Mouse (Mus musculus): ENCODE measurements at regions not wholly inside any gene's neighbourhood (a gene's known extent, or its start where the extent isn't known, plus 50 kb on each side); places are given as distances from the start of the nearest gene placed in this dataset.

DNA sequence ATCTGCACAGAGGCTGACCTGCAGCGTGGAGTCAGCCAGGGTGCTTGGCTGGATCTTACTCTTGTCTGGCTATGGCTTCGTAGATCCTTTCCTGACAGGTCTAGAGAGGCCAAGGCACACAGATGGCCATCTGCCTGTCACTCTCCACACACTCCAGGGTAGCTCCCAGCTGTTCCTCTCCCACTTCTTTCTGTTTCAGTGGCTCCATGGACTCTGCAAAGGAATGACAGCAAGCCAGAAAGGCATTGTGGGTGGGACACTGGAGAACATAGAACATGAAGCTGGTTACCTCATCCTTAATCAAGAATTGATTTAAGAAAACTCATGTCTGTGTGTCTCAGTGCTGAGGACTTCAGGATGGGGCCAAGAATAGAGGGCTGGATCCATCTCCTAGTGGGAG, 403.9 kb downstream of the Rps24 start:
- no peak for DNase-seq

DNA sequence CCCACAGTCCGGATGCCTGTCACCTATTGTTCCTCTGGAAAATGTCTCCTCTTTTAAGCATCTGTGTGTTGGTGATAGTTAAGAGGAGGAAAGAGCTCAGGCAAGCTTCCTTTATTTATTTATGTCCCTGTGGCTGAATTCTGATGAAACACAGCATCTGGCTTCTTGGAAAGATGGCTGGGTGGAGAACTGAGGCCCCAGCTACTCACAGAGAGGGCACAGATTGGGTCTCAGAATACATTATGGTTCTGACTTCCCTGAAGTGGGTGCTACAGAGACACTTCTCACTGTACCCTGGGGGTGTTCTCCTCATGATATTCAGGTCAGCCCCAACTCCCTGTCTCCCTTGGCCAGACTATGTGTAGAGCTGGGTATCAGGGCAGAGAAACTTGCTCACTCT, 408.3 kb downstream of the Rps24 start:
- no peak for DNase-seq

DNA sequence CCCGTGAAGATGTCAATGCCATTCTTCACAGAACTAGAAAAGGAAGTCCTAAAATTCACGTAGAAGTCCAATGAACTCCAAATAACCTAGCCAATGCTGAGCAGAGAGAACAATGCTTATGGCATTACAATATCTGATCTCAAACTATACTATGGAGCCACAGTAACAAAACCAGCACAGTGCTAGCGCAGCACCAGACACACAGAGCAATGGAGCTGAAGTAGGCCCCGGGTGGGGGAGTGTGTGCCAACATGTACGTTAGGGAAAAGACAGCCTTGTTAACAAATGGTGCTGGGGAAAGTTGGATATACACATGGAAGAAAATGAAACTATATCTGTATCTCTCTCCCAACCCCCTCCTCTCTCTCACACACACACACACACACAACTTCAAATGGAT, 409.8 kb downstream of the Rps24 start:
- DNase-seq = no peak

DNA sequence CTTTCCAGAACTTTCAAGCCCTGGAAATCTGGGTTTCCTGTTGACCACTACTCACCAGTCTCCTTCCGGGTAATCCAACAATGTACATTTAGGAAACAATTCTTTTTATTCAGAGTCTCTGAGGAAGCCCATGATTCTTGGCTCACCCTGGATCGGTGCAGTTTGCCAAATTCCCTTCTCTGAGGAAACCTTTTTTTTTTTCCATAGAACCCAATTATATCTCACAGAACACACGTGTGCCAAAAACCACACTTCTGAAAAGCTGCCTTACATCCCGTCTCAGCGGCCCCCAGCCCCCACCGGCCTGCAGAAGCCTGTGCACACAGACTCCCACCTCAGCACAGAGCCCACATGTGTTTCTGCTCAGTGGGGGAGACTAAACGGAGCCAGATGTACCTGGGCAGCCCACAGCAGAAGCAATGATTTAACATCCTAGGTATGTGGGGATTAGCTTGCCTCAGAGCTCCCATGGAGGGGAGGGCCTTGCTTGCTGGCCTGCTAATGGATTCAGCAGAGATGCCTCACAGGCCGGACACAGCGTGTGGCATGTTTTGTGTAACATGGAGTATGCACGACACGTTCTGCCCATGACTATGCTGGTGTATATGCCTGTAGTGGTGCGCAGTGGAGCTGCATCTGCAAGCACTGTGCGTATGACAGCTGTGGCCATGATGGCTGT, 413.7 kb downstream of the Rps24 start:
- no peak for DNase-seq

DNA sequence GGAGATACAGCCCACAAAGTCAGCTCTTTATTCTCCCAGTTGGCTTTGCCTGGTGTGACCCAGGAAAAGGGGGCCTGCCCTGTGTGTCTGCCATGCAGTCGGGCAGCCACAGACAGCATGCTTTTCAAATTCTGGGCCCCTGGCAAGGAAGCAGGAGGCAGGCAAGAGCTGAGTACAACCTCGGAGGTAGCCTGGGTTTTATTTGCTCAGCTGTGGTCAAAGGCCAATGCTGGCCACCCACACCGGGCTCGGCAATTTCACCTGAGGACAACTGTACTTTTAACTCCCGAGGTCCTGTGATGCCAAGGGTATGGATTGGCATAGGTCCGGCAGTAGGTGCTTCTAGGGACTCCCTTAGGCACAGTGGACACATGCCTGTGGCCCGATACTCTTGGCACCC, 414.8 kb downstream of the Rps24 start:
- DNase-seq = peak; percentile 6

DNA sequence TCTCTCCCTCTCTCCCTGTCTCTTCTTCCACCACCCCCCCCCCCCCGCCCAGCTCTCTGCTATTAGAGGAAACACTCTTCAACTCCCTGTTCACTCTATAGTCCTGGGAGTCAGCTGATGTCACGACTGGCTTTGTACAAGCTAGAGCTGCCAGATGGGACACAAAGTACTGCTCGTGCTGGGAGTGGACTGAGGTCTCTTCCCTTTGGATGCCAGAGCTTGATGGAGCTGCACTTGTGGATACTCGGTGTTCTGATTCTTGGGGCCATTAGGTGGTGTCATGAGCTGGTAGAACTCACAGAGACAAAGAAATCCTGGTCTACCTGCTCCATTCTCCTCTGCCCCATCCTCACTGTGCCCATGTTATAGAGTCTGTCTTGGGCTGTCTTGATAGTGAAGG, 415.9 kb downstream of the Rps24 start:
- DNase-seq = peak; percentile 10

DNA sequence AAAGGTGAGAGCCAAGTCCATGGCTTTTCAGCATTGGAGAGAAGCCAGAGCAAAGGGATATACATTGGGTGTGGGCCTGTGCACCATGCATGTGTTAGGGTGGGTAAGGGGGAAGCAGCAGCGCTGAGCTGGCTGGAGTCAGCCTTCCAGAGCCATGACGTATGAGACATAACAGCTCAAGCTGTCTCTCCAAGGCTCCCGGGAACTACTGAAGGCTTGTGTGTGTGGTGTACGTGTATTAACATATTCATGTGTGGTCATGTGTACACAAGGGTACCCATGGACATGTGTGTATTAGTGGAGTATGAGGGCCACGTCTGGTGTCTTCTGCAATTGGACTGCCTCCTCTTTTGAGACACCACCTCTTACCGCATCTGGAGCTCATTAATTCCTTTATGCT, 417.8 kb downstream of the Rps24 start:
- no peak for DNase-seq

DNA sequence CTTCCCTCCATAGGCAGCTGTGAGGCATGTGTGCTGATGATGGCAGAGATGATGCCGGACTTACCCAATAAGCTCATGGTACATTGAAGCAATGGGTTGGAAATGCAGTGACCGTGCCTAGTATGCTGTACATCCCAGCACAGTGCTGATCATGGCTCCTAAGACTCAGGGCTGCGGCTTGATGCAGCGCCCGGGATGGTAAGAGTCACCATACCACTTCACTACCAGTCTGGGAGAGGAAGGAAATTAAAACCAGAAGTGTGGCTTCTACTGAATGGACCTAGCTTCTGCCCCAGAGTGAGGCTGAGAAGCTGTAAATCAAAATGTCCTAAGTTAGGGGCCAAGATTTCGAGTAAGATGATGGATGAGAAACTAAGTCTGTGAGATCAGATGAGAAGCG, 420.0 kb downstream of the Rps24 start:
- no peak for DNase-seq

DNA sequence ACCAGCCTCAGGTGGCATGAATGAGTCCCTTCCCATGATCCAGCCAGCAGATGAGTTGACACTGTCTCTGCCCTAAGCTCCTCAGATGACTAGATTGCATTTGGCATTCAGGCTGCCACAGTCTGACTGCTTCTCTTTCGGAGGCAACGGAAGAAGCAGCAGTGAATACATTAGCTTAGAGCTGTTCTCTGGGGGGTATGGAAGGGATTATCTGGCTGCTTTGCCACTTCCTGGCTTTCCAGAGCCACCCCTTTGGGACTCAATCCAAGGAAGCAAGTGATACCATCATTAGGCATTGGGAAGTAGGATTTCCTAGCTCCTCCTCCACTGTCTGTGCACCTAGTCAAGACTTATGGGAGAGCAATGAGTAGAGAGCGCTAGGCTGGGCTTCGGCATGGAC, 421.5 kb downstream of the Rps24 start:
- peak; percentile 14 for DNase-seq

DNA sequence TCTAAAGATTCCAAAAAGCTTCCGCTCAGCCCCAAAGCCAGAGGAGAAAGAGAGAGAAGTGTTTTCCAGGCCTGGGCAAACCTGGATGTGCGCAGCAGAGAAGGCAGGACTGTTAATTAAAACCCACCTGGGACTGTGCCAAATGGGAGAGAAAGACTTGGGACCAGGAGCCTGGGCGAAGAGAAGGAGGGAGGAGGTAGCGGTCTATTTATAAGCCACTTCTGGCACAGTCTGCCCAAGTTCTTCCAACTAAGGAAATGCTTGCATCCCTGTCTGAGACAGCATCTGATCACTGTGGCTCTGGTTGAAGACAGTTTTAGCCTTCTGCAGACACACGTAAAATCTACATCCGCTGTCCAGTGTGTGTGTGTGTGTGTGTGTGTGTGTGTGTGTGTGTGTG, 424.7 kb downstream of the Rps24 start:
- DNase-seq = no peak

DNA sequence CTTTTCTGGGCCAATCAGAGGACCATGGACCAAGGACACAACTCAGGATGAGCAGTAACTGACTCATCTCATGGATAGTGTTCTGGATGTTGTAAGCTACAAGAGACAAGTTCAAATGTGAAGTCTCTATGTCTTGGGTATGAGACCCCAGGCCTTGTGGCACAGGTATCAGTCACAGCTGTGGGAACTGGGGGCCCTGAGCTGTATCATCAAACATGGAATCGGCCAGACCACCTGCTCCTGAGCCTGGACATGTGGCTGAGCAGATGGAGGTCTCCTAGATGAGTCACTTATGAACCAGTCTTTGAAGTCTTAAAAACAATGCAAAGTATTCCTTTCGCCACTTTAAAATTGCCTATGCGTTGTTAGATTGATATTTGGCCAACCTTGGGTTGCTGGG, 432.1 kb downstream of the Rps24 start:
- DNase-seq = no peak

DNA sequence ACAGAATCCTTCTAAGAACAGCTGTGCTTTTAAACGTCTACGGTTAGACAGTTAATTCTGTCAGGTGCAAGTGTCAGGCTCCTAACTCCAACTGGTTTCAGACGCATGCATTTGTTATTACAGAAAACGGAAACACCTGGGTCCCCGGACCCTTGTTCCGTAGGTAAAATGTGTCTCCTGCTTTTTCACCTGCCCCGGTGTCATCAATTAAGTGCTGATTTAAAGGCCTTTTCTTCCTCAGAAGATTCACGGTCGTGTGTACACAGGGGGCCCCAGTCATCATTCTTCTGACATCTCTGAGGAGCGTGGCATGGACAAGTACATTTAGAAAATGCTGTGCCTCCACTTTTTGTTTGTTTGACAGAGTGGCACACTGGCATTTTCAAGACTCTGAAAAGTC, 435.1 kb downstream of the Rps24 start:
- DNase-seq = no peak

DNA sequence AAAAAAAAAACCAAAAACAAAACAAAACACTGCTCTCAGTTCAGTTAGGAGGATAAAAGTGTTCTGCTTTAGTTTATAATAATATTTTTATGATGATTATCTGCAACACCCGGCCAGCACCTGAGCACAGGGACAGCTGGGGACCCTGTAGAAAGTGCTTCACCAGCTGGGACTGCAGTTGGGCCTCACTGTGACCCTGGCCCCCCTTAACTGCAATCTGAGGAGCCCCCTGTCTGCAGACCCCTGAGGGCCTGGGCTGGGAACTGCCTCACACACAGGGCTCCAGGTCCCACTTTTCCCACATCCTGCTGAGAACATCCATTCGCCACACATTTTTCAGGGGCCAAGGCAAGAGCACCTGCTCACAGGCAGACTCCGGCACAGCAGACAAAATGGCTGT, 437.6 kb downstream of the Rps24 start:
- DNase-seq = no peak

DNA sequence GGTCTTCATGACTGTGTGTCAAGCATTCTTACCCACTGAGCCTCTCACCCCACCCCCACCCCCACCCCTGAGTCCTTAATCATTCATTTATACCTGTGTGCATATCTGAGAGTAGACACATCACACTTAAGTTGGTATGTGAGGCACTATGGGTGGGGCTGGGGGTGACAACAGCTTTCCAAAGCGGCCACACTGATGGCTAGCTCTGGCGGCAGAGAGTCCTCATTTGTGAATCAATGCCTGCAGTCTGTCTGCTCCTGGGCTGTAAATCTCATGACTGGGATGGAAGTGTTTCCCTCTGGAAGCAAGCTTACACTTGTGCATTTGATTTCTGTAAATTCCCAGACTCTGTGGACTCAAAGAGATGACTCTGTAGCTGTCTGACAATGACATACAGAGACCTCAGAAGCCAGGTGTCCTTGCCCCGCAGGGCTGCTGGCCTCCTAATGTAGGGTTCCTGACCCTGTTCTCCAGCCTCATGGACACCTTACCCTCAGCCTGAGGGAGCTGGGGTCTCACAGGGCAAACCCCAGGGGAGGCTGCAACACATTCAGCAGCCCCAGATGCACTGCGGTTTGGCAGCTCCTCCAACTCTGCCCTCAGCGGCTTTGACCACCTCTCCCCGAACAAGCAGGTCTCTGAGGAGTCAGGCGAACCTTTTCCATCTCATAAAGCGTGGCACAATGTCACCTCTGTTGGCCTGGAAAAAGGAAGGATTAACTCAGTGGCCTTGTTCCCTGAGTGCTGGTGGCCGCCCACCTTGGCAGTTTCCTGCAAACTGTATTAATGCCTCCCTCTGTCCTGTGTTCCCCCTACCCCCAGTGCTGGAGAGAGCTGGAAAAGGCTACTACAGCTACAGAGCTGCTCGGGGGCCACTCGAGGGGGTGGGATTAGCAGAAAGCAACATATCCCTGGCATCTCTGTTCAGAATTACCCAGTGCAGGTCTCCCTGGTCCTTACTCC, 439.4 kb downstream of the Rps24 start:
- DNase-seq = no peak

DNA sequence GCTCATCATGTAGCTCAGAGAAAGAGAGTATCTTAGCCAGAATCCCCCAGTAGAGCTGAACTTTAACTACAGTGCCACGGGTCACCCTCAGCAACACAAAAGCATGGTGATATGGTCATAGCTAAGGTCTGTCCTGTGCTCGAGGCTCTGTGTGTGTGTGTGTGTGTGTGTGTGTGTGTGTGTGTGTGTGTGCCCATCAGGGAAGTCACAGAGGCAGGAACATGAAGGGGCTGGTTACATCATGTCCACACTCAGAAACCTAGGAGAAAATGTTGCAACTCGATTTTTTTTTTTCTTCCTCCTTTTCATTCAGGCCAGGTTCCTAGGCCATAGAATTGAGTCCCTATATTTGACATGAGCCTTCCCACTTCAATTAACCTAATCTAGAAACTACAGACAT, 441.8 kb downstream of the Rps24 start:
- no peak for DNase-seq

DNA sequence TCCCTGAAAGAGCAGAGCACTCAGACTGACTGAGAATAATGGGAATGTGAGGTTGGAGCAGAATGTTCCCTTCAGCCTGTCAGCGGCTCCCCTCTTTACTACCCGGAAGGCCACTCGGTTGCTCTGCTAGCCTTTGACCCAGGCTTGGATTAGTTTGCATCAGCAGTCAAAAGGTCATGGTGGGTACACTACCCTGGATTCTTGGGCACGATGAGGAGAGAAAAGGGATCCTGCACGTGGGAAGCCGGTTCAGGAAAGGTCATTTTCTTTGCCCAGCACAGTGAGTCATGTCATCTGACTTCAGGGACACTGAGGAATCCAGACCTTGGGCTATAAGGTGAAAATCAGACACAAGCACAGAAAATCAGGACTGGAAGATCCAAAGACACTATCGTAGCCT, 443.3 kb downstream of the Rps24 start:
- no peak for DNase-seq

DNA sequence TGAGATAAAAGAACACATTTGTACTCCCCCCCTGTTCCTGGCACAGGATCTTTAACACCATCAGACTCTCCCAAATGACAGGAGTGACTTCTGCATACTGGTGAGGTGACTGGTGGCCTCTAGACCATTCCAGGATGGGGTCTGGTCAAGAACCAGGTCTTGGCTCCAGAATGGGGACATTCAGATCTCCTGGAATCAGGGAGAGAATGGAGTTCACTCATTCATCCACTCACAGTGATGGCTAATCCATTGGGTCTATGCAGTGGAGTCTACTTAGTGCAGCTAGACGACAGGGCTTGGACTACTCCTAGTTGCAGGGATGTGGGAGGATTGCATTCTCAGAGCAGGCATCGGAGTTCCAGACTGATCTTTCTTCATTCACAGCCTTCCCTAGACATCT, 451.0 kb downstream of the Rps24 start:
- DNase-seq = no peak

DNA sequence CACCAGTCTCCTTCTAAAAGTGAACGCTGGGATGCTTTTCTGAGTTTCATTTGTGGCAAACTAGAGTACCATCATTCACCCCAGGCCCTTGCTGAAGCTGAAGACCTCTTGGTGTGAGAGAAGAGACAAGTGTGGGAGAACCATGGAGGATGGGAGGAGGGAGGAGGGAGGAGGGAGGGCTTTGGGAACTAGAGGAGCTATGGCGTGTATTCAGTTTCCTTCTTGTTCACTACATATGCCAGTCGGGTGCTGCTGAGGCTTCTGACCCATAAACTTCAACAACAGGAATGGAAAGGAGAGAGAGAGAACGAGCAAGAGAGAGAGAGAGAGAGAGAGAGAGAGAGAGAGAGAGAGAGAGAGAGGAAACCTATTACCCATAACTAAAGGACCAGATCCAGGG, 452.1 kb downstream of the Rps24 start:
- no peak for DNase-seq

DNA sequence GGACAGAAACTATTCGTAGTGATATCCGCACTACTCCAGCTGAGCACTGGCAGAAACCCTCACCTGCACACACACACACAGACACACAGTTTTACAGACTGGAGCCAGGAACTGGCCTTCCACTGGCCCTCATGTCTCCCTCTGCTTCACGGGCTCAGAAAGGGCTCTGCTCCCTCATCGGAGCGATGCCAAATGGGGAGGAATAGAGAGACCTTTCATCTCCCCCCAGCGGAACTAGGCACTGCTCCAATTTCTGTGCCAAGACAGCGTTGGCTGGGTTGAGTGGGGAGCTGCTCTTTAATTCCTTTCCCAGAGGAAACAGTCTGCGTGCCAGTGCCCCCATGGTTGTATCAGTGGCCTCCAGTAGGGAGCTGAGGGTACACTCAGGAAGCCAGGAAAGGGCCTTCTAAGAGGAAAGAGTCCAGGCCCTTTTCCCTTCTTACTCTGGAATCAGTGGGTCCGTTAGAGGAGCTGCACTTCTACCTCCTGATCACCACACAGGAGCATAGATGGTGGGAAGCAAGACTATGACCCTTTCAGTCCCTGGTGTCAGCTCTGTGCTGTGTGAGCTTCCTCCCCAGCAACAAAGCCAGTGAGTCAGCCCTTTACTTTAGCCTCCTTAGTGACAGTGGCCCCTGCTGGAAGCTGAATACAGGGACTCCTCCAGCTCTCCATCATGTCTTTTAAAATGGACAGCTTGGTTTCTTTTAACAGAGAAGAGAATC, 452.7 kb downstream of the Rps24 start:
- DNase-seq = peak; percentile 7

DNA sequence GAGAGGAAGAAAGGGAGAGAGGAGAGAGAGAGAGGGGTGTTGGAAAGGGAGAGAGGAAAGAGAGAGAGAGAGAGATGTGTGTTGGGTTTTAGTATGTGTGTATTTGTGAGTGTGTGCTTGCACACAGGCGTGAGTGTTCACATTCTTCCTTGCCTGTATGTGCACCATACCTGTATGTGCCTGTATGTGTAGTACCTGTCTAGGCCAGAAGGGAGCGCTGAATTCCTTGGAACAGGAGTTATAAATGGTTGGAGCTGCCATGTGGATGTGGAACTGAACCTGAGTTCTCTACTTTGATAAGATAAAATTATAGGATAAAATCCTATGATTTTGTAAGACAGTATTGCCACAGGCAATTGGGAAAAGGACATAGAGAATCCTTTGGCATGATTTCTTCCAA, 458.8 kb downstream of the Rps24 start:
- DNase-seq = peak; percentile 5

DNA sequence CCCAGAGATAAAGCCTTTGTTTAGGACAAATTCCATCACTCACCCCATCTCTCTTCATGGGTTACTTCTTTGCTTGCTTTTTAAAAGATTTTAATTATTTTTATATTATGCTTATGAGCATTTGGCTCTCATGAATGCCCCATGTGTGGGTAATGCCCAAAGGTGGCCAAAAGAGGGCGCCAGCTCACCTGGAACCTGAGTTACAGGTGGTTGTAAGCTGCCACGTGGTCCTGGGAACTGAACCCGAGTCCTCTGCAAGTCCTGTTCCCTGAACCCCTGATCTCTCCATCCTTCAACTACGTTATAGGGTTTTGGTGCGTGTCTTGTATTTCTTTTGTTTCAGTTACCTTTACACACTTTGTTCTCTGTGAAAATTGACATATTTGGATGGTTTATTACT, 460.2 kb downstream of the Rps24 start:
- no peak for DNase-seq

DNA sequence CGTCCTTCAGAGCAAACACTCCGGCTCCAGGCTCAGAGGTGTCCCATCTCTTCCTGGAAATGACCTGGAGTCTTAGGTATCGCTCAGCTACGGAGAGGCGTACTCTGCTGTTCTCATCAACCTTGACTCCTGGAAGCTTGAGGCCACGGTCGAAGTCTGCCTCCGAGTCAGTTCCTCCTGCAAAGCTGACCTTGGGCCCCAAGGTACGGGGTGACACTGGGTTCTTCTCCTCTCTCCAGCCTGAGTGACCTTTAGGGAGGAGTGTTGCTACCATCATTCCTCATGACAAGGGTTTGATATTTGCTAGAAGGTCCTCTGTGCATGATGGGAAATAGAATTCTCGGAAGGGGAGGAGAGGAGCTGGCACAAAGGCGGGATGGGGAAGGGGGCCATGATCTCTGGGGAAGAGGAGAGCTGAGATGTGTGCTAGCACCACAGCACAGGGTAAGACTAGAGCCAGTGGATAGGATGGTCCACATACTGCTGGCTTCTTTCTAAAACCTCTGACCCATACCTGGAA, 469.0 kb downstream of the Rps24 start:
- no peak for DNase-seq

DNA sequence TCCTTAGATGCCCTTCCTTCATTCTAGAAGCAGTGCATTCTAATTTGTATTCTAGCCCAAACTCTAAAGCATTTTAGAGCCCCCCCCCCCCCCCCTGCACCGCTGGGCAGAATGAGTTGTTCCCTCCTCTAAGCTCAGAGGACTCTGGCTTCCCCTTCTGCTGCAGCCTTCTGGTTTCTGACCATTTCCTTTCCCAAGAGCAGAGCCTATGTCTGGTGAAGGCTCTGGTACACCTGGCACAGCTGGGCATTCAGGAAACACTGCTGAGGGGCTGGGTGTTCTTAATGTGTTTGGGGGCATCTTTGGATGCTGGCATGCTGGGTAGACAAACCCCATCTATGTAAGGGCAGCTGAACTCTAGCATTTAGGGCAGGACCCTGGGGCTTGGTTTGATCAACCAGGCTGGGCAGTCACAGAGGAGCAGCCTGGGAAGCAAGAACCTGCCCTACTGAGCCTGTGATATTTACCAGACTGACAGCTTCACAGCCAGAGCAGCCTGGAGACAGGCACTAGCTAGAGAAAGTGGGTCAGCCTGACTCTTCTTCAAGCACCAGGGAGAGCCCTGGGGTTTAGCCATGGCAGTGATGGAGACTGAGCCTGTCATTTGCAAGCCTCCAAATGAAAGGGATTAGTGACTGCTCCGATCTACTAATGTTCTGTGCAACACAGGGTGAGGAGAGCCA, 469.7 kb downstream of the Rps24 start:
- no peak for DNase-seq

Measured in lung, postnatal 36 days (tissue).